Mouse (Mus musculus) forebrain, embryonic 14.5 days (tissue): ENCODE measurements around the gene Fbxw11. TPM values are rescaled to one million over a fixed set of nuclear protein-coding genes. Genes with fewer than 3 reads are reported as not detected.

Experiments
- ATAC-seq: fragments of 200-750 bp; cut with Nextera tagmentation; 2 replicates; pipeline ENCODE4 v1.8.0; 2017; ENCODE audit warnings: mild to moderate bottlenecking, moderate library complexity
- DNase-seq: peaks from one replicate; pipeline ENCODE4 v3.0.0-alpha.2; 2015; ENCODE audit warnings: low spot score
- H3K27ac ChIP-seq: fragments of 300-500 bp; sonication (generic); 2 replicates; pipeline ENCODE4 v1.5.1; 2014; ENCODE audit warnings: low read depth, mild to moderate bottlenecking, control low read depth, low read length, moderate library complexity
- H3K27me3 ChIP-seq: fragments of 300-500 bp; sonication (generic); replicated peaks from 2 replicates; pipeline ENCODE4 v1.6.1; 2014; ENCODE audit warnings: low read length, control low read depth, mixed read lengths; ENCODE audit not compliant: control insufficient read depth, insufficient read depth
- H3K36me3 ChIP-seq: fragments of 300-500 bp; sonication (generic); 2 replicates; pipeline ENCODE4 v1.6.1; 2014; ENCODE audit warnings: low read length, control low read depth; ENCODE audit not compliant: control insufficient read depth, insufficient read depth
- H3K4me1 ChIP-seq: fragments of 300-500 bp; sonication (generic); 2 replicates; pipeline ENCODE4 v1.6.1; 2014; ENCODE audit warnings: antibody characterized with exemption, low read length, control low read depth; ENCODE audit not compliant: control insufficient read depth, insufficient read depth
- H3K4me2 ChIP-seq: fragments of 300-500 bp; sonication (generic); 2 replicates; pipeline ENCODE4 v1.6.1; 2014; ENCODE audit warnings: mild to moderate bottlenecking, control low read depth, low read length
- H3K4me3 ChIP-seq: fragments of 300-500 bp; sonication (generic); 2 replicates; pipeline ENCODE4 v1.5.1; 2014; ENCODE audit warnings: low read depth, low read length, control low read depth
- H3K9ac ChIP-seq: fragments of 300-500 bp; sonication (generic); 2 replicates; pipeline ENCODE4 v1.6.1; 2014; ENCODE audit warnings: mild to moderate bottlenecking, low read length, control low read depth, moderate library complexity
- H3K9me3 ChIP-seq: fragments of 300-500 bp; sonication (generic); replicated peaks from 2 replicates; pipeline ENCODE4 v1.6.1; 2016; ENCODE audit warnings: low read length, control low read depth, mixed read lengths; ENCODE audit not compliant: control insufficient read depth
- WGBS: fragments of 180-500 bp; shearing (Covaris S2); extraction: QIAGEN DNeasy Blood & Tissue Kit; methylation state at CpG from one replicate; pipeline ENCODE4 v1.1.7; 2014; 5-methylcytosine and 5-hydroxymethylcytosine counted together
- polyA plus RNA-seq: library from polyadenylated mRNA; unstranded; fragments of >200 nt; fragmentation: Nextera tagmentation; extraction: Ambion mirVana; gene quantifications from 2 replicates; pipeline ENCODE4 v1.2.1, GENCODE M21; 2014

Fbxw11 gene
- polyA plus RNA-seq, 1 experiment from 2014 or later = 83.1 TPM

- 86% methylated on average over 6 of the region's 6 CpGs for WGBS
- Histone ChIP-seq H3K4me3 (no peak overlapping the region), H3K27me3 (no peaks in the 10 kb centered on the region), H3K27ac (no peak overlapping the region), H3K36me3 (no peaks in the 10 kb centered on the region), H3K4me1 (peaks cover 4% of the 10 kb centered on the region; the same call in 1 of the 2 replicates), H3K4me2 (no peak overlapping the region), H3K9me3 (no peaks in the 10 kb centered on the region), H3K9ac (no peak overlapping the region)
- no peak for DNase-seq
- no peak for ATAC-seq
Observed at GRCm38 (mm10) chr11:32619866-32620456, 22.6 kb upstream of the Fbxw11 start.

- H3K4me3 ChIP-seq = no peak overlapping the region
- no peak overlapping the region for H3K27ac ChIP-seq
- DNase-seq (no peak), ATAC-seq (no peak)
- H3K4me2 ChIP-seq = no peak overlapping the region
- peaks cover 4% of the 10 kb centered on the region; the same call in 1 of the 2 replicates for H3K4me1 ChIP-seq
- WGBS = 69% methylated on average over 12 of the region's 12 CpGs
- H3K9me3 ChIP-seq = no peaks in the 10 kb centered on the region
- no peak overlapping the region for H3K9ac ChIP-seq
- H3K27me3 ChIP-seq = no peaks in the 10 kb centered on the region
- no peaks in the 10 kb centered on the region for H3K36me3 ChIP-seq
Observed at GRCm38 (mm10) chr11:32621831-32622478, 20.6 kb upstream of the Fbxw11 start.

GRCm38 (mm10) chr11:32622479-32623190 lies 19.9 kb upstream of the Fbxw11 start:
- H3K4me2 ChIP-seq = no peak overlapping the region
- H3K4me3 ChIP-seq = no peak overlapping the region
- DNase-seq (no peak), ATAC-seq (no peak)
- H3K36me3 ChIP-seq = no peaks in the 10 kb centered on the region
- peak overlapping the region; percentile 44; the same call in 1 of the 2 replicates for H3K27ac ChIP-seq
- no peaks in the 10 kb centered on the region for H3K9me3 ChIP-seq
- no peaks in the 10 kb centered on the region for H3K27me3 ChIP-seq
- 80% methylated on average over 13 of the region's 13 CpGs for WGBS
- peaks cover 4% of the 10 kb centered on the region; the same call in 1 of the 2 replicates for H3K4me1 ChIP-seq
- no peak overlapping the region for H3K9ac ChIP-seq

DNA sequence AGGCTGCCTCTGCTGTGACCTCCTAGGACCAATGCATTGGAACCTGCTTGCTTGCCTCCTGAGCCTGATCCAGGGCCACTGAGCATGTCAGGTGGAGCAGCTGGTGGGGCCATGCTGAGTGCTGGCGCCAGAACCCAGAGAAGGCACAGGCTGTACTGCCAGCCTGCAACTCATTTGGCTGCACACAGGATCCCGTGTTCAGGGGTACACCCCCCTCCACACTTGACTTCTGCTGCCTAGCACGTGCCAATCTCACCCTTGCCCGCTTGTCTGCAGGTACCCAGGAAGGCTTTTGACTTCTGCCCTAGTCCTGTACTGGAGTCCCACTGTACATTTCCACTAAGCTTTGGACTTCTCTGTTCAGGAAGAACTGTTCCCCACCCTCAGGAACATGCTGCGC lies 19.3 kb upstream of the Fbxw11 start:
- DNase-seq = peak; percentile 53
- Histone ChIP-seq H3K27ac (0 out of 2 replicates have a peak overlapping the region, but pooled peaks have one; percentile 27), H3K4me1 (peaks cover 4% of the 10 kb centered on the region; the same call in 1 of the 2 replicates), H3K4me3 (no peak overlapping the region), H3K4me2 (no peak overlapping the region), H3K27me3 (no peaks in the 10 kb centered on the region), H3K36me3 (no peaks in the 10 kb centered on the region), H3K9me3 (no peaks in the 10 kb centered on the region), H3K9ac (no peak overlapping the region)
- 61% methylated on average over 5 of the region's 5 CpGs for WGBS
- ATAC-seq = peak; percentile 67; the same call in 1 of the 2 replicates

- H3K4me3 ChIP-seq = no peak overlapping the region
- 80% methylated on average over 6 of the region's 6 CpGs for WGBS
- no peaks in the 10 kb centered on the region for H3K36me3 ChIP-seq
- no peaks in the 10 kb centered on the region for H3K27me3 ChIP-seq
- no peak overlapping the region for H3K9ac ChIP-seq
- no peak overlapping the region for H3K27ac ChIP-seq
- H3K4me2 ChIP-seq = no peak overlapping the region
- no peak for ATAC-seq
- no peak for DNase-seq
- H3K9me3 ChIP-seq = no peaks in the 10 kb centered on the region
- peaks cover 4% of the 10 kb centered on the region; the same call in 1 of the 2 replicates for H3K4me1 ChIP-seq
Observed at GRCm38 (mm10) chr11:32623912-32624311, 18.6 kb upstream of the Fbxw11 start.

- no peak for DNase-seq
- no peak overlapping the region for H3K27ac ChIP-seq
Observed at GRCm38 (mm10) chr11:32625677-32626076, 16.8 kb upstream of the Fbxw11 start.

GRCm38 (mm10) chr11:32626079-32626478 lies 16.4 kb upstream of the Fbxw11 start:
- peaks cover 4% of the 10 kb centered on the region; the same call in 1 of the 2 replicates for H3K4me1 ChIP-seq
- H3K9ac ChIP-seq = no peak overlapping the region
- no peak overlapping the region for H3K4me3 ChIP-seq
- no peaks in the 10 kb centered on the region for H3K27me3 ChIP-seq
- H3K36me3 ChIP-seq = no peaks in the 10 kb centered on the region
- ATAC-seq = no peak
- no peak overlapping the region for H3K27ac ChIP-seq
- H3K9me3 ChIP-seq = no peaks in the 10 kb centered on the region
- H3K4me2 ChIP-seq = no peak overlapping the region
- DNase-seq = no peak
- 82% methylated on average over 6 of the region's 6 CpGs for WGBS

More at GRCm38 (mm10) chr11:32625677-32626076, 16.8 kb upstream of the Fbxw11 start:
- no peaks in the 10 kb centered on the region for H3K27me3 ChIP-seq
- H3K9me3 ChIP-seq = no peaks in the 10 kb centered on the region
- H3K4me2 ChIP-seq = no peak overlapping the region
- H3K36me3 ChIP-seq = no peaks in the 10 kb centered on the region
- H3K4me3 ChIP-seq = no peak overlapping the region
- ATAC-seq = no peak
- 58% methylated on average over 1 of the region's 1 CpGs for WGBS
- H3K9ac ChIP-seq = no peak overlapping the region
- H3K4me1 ChIP-seq = peaks cover 4% of the 10 kb centered on the region; the same call in 1 of the 2 replicates

- no peaks in the 10 kb centered on the region for H3K27me3 ChIP-seq
- ATAC-seq (no peak), DNase-seq (no peak)
- H3K9ac ChIP-seq = no peak overlapping the region
- H3K27ac ChIP-seq = no peak overlapping the region
- no peaks in the 10 kb centered on the region for H3K9me3 ChIP-seq
- H3K4me3 ChIP-seq = no peak overlapping the region
- H3K4me1 ChIP-seq = peaks cover 4% of the 10 kb centered on the region; the same call in 1 of the 2 replicates
- WGBS = 86% methylated on average over 6 of the region's 6 CpGs
- H3K4me2 ChIP-seq = no peak overlapping the region
- no peaks in the 10 kb centered on the region for H3K36me3 ChIP-seq
Observed at GRCm38 (mm10) chr11:32627900-32628299, 14.6 kb upstream of the Fbxw11 start.
